Mouse (Mus musculus): ENCODE data around the gene Kbtbd7.

GRCm38 (mm10) chr14:79434068-79434467 is 7.8 kb downstream of the Kbtbd7 start:
- TF ChIP-seq CTCF (IDR thresholded peaks at IDR 0.05; ENCODE audit: insufficient read depth, low read depth, low read length) (no peak), POLR2A (IDR thresholded peaks at IDR 0.05; ENCODE audit: insufficient read depth, low read depth, low read length) (no peak)

Measured in olfactory bulb, adult 2 months (tissue).